Mouse (Mus musculus): ENCODE results near the gene Slc22a14. TPM values are rescaled to one million over a fixed set of nuclear protein-coding genes. Genes with fewer than 3 reads are reported as not detected.

The Slc22a14 gene
- polyA plus RNA-seq, 1 experiment from 2014 or later: 0.16 TPM

GRCm38 (mm10) chr9:119214601-119215000 lies 150.8 kb downstream of the Slc22a14 start:
- Histone ChIP-seq H3K27ac (ENCODE audit: low read length) (no peak overlapping the region), H3K36me3 (ENCODE audit: control insufficient read depth, insufficient read depth, low read length) (no peaks in the 10 kb centered on the region), H3K9me3 (ENCODE audit: control insufficient read depth, low read length) (no peaks in the 10 kb centered on the region), H3K9ac (ENCODE audit: low read depth, low read length) (no peak overlapping the region), H3K27me3 (replicated peaks; ENCODE audit: control insufficient read depth, insufficient read depth, low read length) (no peaks in the 10 kb centered on the region), H3K4me2 (ENCODE audit: low read depth, low read length) (no peak overlapping the region), H3K4me3 (ENCODE audit: low read length) (no peak overlapping the region), H3K4me1 (ENCODE audit: control insufficient read depth, insufficient read depth, low read length) (no peaks in the 10 kb centered on the region)
- WGBS: 87% methylated on average over 6 of the region's 6 CpGs
- ATAC-seq: no peak

GRCm38 (mm10) chr9:119212996-119213395 lies 152.4 kb downstream of the Slc22a14 start:
- Histone ChIP-seq H3K4me1 (ENCODE audit: control insufficient read depth, insufficient read depth, low read length) (no peaks in the 10 kb centered on the region), H3K36me3 (ENCODE audit: control insufficient read depth, insufficient read depth, low read length) (no peaks in the 10 kb centered on the region), H3K4me3 (ENCODE audit: low read length) (no peak overlapping the region), H3K27ac (ENCODE audit: low read length) (no peak overlapping the region), H3K9ac (ENCODE audit: low read depth, low read length) (no peak overlapping the region), H3K27me3 (replicated peaks; ENCODE audit: control insufficient read depth, insufficient read depth, low read length) (no peaks in the 10 kb centered on the region), H3K9me3 (ENCODE audit: control insufficient read depth, low read length) (no peaks in the 10 kb centered on the region), H3K4me2 (ENCODE audit: low read depth, low read length) (no peak overlapping the region)
- ATAC-seq: no peak
- 78% methylated on average over 8 of the region's 8 CpGs for WGBS

GRCm38 (mm10) chr9:119208998-119209397 lies 156.4 kb downstream of the Slc22a14 start, which contains the start of gene Slc22a13:
Gene Slc22a13 (minus strand): TSS chr9:119209098.
- H3K9me3 ChIP-seq (ENCODE audit: control insufficient read depth, low read length): no peaks in the 10 kb centered on the region; the same call in 1 of the 2 replicates
- H3K4me2 ChIP-seq (ENCODE audit: low read depth, low read length): no peak within 1 kb of the TSS
- no peak within 1 kb of the TSS for H3K4me3 ChIP-seq (ENCODE audit: low read length)
- H3K9ac ChIP-seq (ENCODE audit: low read depth, low read length): no peak within 1 kb of the TSS
- no peaks in the 10 kb centered on the region for H3K36me3 ChIP-seq (ENCODE audit: control insufficient read depth, insufficient read depth, low read length)
- H3K27me3 ChIP-seq (replicated peaks; ENCODE audit: control insufficient read depth, insufficient read depth, low read length): no peaks in the 10 kb centered on the region
- H3K27ac ChIP-seq (ENCODE audit: low read length): no peak within 1 kb of the TSS
- 95% methylated on average over 4 of the region's 4 CpGs for WGBS
- H3K4me1 ChIP-seq (ENCODE audit: control insufficient read depth, insufficient read depth, low read length): no peaks in the 10 kb centered on the region
- no peak for ATAC-seq

- H3K27me3 ChIP-seq (replicated peaks; ENCODE audit: control insufficient read depth, insufficient read depth, low read length): no peaks in the 10 kb centered on the region
- no peak overlapping the region for H3K9ac ChIP-seq (ENCODE audit: low read depth, low read length)
- H3K36me3 ChIP-seq (ENCODE audit: control insufficient read depth, insufficient read depth, low read length): no peaks in the 10 kb centered on the region
- 49% methylated on average over 4 of the region's 4 CpGs for WGBS
- H3K4me3 ChIP-seq (ENCODE audit: low read length): no peak overlapping the region
- H3K9me3 ChIP-seq (ENCODE audit: control insufficient read depth, low read length): no peaks in the 10 kb centered on the region; the same call in 1 of the 2 replicates
- H3K27ac ChIP-seq (ENCODE audit: low read length): no peak overlapping the region
- ATAC-seq: no peak
- H3K4me2 ChIP-seq (ENCODE audit: low read depth, low read length): no peak overlapping the region
- H3K4me1 ChIP-seq (ENCODE audit: control insufficient read depth, insufficient read depth, low read length): no peaks in the 10 kb centered on the region
These were observed 158.2 kb downstream of the Slc22a14 start for GRCm38 (mm10) chr9:119207113-119207512.

GRCm38 (mm10) chr9:119206666-119207065 lies 158.7 kb downstream of the Slc22a14 start:
- no peaks in the 10 kb centered on the region for H3K27me3 ChIP-seq (replicated peaks; ENCODE audit: control insufficient read depth, insufficient read depth, low read length)
- H3K36me3 ChIP-seq (ENCODE audit: control insufficient read depth, insufficient read depth, low read length): no peaks in the 10 kb centered on the region
- H3K4me1 ChIP-seq (ENCODE audit: control insufficient read depth, insufficient read depth, low read length): no peaks in the 10 kb centered on the region
- H3K9ac ChIP-seq (ENCODE audit: low read depth, low read length): no peak overlapping the region
- H3K4me2 ChIP-seq (ENCODE audit: low read depth, low read length): no peak overlapping the region
- 82% methylated on average over 2 of the region's 2 CpGs for WGBS
- ATAC-seq: no peak
- H3K9me3 ChIP-seq (ENCODE audit: control insufficient read depth, low read length): no peaks in the 10 kb centered on the region; the same call in 1 of the 2 replicates
- H3K4me3 ChIP-seq (ENCODE audit: low read length): no peak overlapping the region
- H3K27ac ChIP-seq (ENCODE audit: low read length): no peak overlapping the region

GRCm38 (mm10) chr9:119205756-119206155 lies 159.6 kb downstream of the Slc22a14 start:
- no peak for ATAC-seq
- Histone ChIP-seq H3K9me3 (ENCODE audit: control insufficient read depth, low read length) (no peaks in the 10 kb centered on the region; the same call in 1 of the 2 replicates), H3K4me3 (ENCODE audit: low read length) (no peak overlapping the region), H3K4me2 (ENCODE audit: low read depth, low read length) (no peak overlapping the region), H3K36me3 (ENCODE audit: control insufficient read depth, insufficient read depth, low read length) (no peaks in the 10 kb centered on the region), H3K9ac (ENCODE audit: low read depth, low read length) (no peak overlapping the region), H3K27me3 (replicated peaks; ENCODE audit: control insufficient read depth, insufficient read depth, low read length) (no peaks in the 10 kb centered on the region), H3K27ac (ENCODE audit: low read length) (no peak overlapping the region), H3K4me1 (ENCODE audit: control insufficient read depth, insufficient read depth, low read length) (no peaks in the 10 kb centered on the region)
- 95% methylated on average over 5 of the region's 5 CpGs for WGBS

- Histone ChIP-seq H3K4me1 (ENCODE audit: control insufficient read depth, insufficient read depth, low read length) (no peaks in the 10 kb centered on the region), H3K9ac (ENCODE audit: low read depth, low read length) (no peak overlapping the region), H3K4me3 (ENCODE audit: low read length) (no peak overlapping the region), H3K27me3 (replicated peaks; ENCODE audit: control insufficient read depth, insufficient read depth, low read length) (no peaks in the 10 kb centered on the region), H3K36me3 (ENCODE audit: control insufficient read depth, insufficient read depth, low read length) (no peaks in the 10 kb centered on the region), H3K9me3 (ENCODE audit: control insufficient read depth, low read length) (no peaks in the 10 kb centered on the region; the same call in 1 of the 2 replicates), H3K27ac (ENCODE audit: low read length) (no peak overlapping the region), H3K4me2 (ENCODE audit: low read depth, low read length) (no peak overlapping the region)
- WGBS: 97% methylated on average over 9 of the region's 9 CpGs
- no peak for ATAC-seq
These were observed 161.7 kb downstream of the Slc22a14 start for GRCm38 (mm10) chr9:119203617-119204016.

- Histone ChIP-seq H3K9ac (ENCODE audit: low read depth, low read length) (no peak overlapping the region), H3K36me3 (ENCODE audit: control insufficient read depth, insufficient read depth, low read length) (no peaks in the 10 kb centered on the region), H3K27me3 (replicated peaks; ENCODE audit: control insufficient read depth, insufficient read depth, low read length) (no peaks in the 10 kb centered on the region), H3K27ac (ENCODE audit: low read length) (no peak overlapping the region), H3K4me2 (ENCODE audit: low read depth, low read length) (no peak overlapping the region), H3K4me1 (ENCODE audit: control insufficient read depth, insufficient read depth, low read length) (no peaks in the 10 kb centered on the region), H3K9me3 (ENCODE audit: control insufficient read depth, low read length) (no peaks in the 10 kb centered on the region; the same call in 1 of the 2 replicates), H3K4me3 (ENCODE audit: low read length) (no peak overlapping the region)
- WGBS: 82% methylated on average over 5 of the region's 5 CpGs
- ATAC-seq: no peak
These were observed 163.7 kb downstream of the Slc22a14 start for GRCm38 (mm10) chr9:119201653-119202052.

GRCm38 (mm10) chr9:119199151-119199861 lies 166.0 kb downstream of the Slc22a14 start:
- no peak overlapping the region for H3K9ac ChIP-seq (ENCODE audit: low read depth, low read length)
- no peak overlapping the region for H3K4me2 ChIP-seq (ENCODE audit: low read depth, low read length)
- no peaks in the 10 kb centered on the region; the same call in 1 of the 2 replicates for H3K9me3 ChIP-seq (ENCODE audit: control insufficient read depth, low read length)
- ATAC-seq: no peak
- H3K36me3 ChIP-seq (ENCODE audit: control insufficient read depth, insufficient read depth, low read length): no peaks in the 10 kb centered on the region
- no peak overlapping the region for H3K4me3 ChIP-seq (ENCODE audit: low read length)
- H3K27ac ChIP-seq (ENCODE audit: low read length): no peak overlapping the region
- H3K4me1 ChIP-seq (ENCODE audit: control insufficient read depth, insufficient read depth, low read length): no peaks in the 10 kb centered on the region
- 79% methylated on average over 10 of the region's 10 CpGs for WGBS
- H3K27me3 ChIP-seq (replicated peaks; ENCODE audit: control insufficient read depth, insufficient read depth, low read length): no peaks in the 10 kb centered on the region
